Mouse (Mus musculus) retina, postnatal 1 day (tissue): Measurements from ENCODE around the gene Ercc6.

ENCODE experiments used
- DNase-seq: peaks from one replicate; pipeline ENCODE4 v3.0.0-alpha.2; 2012

The Ercc6 gene

GRCm38 (mm10) chr14:32583696-32584095, 70.4 kb downstream of the Ercc6 start:
- no peak for DNase-seq

DNA sequence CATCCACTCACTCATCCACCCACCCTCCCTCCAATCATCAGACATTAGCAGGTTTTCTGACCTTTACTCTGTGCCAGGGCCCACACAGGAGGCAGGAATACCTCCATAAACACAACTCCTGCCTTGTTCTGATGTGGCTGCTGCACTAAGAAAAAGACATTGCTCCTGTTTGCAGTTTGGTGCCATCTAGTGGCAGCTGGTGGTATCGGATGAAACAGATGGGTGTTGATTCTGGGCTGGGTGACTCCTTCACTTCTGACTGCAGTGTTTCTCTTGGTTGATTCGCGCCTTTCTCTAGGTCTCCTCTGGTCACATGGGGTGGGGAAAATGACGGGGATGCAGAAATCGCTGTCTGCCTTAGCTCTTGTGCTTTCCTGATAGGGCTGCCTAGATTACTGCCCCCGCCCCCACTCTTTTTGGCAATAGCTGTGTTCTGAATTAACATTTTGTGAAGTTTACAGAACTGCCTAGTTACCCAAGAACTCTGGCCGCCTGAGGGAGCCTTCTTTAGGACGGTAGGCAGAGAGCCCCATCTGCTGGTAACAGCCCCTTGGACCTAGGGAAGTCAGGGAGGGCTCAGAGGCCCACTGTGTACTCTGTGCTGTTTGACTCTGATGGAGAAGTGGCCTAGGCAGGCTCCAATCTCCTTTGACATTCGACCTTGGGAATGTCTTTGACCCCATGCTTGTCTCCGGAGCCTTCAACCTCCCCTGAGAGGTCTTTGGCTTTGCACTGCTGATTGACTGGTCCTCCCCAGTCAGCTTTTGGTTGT, 73.9 kb downstream of the Ercc6 start:
- DNase-seq = peak; percentile 84

DNA sequence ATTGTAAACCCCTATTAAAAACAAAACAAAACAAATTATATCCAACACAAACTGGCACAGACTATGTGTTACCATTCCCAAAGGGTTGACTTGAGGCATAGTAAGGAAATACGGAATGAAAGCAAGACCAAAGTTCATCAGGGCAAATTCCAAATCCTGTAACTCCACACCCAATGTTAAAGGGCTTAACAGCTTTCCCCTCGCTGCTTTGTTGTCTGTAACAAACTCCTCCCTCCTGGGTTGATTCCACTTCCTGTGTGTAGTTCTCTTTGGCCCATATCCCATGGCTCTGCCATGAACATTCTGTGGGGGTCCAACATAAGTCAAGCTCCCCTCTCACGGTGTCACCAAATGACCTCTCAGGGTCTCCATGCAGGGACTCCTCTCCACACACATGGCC, 77.1 kb downstream of the Ercc6 start:
- DNase-seq = no peak

DNA sequence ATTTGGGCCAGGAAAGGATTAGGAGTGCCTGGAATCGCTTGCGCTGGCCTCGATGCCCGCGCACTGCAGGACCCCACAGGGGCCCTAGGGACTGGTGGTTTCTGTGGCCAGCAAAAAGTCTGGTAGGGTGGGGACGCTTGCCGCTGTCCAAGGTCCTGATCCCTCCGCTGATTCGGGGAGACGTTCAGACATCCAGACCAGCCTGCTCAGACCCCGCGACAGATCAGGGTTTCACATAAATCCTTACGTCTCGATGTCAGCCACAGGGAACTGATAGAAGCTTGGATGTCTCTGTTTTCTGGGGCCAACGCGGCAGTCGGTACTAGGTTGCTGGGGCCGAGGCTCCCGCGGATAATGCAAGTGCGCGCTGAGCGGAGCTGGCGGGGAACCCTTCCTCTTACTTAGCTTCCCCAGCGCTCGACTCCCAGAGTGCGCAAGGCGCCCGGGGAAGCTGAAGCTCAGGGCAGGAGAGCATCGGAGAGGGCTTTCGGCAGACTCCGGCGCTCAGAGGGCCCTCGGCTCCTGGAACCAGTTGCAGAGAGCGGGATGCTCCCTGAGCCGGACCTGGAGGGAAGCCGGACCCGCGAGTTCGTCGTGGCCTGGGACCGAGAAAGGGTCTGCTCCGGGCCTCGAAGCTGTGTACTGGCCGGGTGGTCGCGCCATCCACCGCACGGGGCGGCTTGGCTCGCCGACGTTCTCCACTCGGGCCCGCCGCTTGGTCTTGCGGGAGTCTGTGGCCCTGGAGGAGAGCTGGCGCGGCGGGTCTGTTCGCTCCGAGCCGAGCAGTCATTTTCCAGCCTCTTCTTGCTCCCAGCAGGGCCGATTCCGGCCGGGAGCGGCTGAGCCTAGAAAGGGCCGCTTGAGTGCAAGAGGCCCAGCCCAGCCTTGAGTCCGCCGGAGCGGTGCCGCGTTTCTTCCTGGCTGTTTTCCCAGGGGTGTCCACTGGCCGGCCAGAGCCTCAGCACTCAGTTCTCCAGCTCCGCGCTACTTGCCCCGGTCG, 84.2 kb downstream of the Ercc6 start:
- DNase-seq = peak; percentile 88

GRCm38 (mm10) chr14:32598437-32599219, 85.3 kb downstream of the Ercc6 start:
- no peak for DNase-seq

DNA sequence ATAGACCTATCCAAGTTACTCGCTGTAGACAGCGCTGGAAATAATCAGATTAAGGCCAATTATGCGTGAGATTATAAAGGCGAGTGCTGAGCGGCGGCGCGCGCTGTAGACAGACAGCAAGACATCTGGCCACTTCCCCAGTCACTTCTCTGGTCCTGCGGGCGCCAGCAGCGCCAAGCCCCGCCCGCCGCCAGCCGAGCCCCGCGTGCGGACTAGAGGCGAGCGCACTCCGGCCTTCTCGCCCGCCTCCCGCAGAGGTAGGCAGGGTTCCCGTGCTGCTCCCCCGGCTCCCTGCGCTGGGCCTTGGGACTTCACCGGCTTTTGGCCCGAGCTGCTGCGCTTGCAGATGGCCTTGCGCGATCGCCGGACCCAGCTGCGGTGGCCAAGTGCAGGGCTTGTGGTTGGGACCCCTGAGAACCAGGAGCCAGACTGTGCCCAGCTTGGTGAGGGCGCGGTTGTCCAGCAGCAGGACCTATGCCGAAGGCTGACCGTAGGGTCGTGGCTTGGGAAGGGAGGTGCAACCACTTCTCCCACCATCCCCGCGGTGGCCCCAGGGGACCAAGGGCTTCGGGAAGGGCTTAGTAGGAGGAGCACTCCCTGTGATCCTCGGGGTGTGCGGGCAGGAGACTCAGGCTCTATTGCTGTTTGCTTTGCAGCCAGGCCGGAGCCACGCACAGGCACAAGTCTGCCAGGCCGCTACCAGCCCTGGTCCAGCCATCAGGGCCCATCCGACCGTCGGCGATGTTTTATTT, 86.1 kb downstream of the Ercc6 start, which contains the start of gene Prrxl1:
Gene Prrxl1, plus strand, starts transcription at position 118 of the 752 bp plus-strand sequence.
- DNase-seq = peak; percentile 86

- no peak for DNase-seq
Observed at GRCm38 (mm10) chr14:32600110-32600509, 86.8 kb downstream of the Ercc6 start.

- peak; percentile 22 for DNase-seq
Observed at GRCm38 (mm10) chr14:32605508-32605907, 92.2 kb downstream of the Ercc6 start.

GRCm38 (mm10) chr14:32606316-32606715, 93.0 kb downstream of the Ercc6 start:
- peak; percentile 57 for DNase-seq

GRCm38 (mm10) chr14:32609392-32609791, 96.1 kb downstream of the Ercc6 start:
- peak; percentile 62 for DNase-seq

DNA sequence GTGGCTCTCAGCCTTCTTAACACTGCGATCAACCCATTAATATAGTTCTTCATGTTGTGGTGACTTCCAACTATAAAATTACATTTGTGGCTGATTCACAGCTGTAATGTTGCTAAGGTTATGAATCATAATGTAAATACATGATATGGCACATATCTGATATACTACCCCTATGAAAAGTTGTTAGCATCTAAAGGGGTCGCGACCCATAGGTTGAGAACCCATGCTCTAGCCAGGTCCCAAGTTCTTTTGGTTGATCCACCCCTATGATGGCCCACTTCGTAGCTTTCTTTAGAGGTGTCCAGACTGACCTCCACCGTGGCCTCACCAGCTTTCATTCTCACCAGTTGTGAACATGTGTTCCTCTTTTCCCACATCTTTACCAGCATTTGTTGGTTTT, 103.9 kb downstream of the Ercc6 start:
- no peak for DNase-seq

GRCm38 (mm10) chr14:32624245-32624644, 110.9 kb downstream of the Ercc6 start:
- DNase-seq = no peak

GRCm38 (mm10) chr14:32624811-32625210, 111.5 kb downstream of the Ercc6 start:
- no peak for DNase-seq

- no peak for DNase-seq
Observed at GRCm38 (mm10) chr14:32627271-32627670, 114.0 kb downstream of the Ercc6 start.

DNA sequence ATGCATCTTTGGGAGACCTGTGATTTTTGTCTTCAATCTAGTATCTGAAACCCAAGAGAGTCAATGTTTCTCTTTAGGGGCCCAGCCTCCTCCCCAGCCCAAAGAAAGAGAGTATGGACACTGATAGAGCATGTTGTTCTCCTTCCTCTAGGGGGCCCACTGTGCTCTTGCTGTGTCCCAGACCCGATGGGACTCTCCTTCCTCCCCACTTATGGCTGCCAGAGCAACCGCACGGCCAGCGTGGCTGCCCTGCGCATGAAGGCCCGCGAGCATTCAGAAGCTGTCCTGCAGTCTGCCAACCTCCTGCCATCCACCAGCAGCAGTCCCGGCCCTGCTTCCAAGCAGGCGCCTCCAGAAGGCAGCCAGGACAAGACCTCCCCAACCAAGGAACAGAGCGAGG, 115.3 kb downstream of the Ercc6 start:
- no peak for DNase-seq
